Mouse (Mus musculus) heart, adult 2 months (tissue): Measurements from ENCODE around the gene Mknk2. TPM values are rescaled to one million over a fixed set of nuclear protein-coding genes. Genes with fewer than 3 reads are reported as not detected.

Source experiments
- DNase-seq, 2 experiments: peaks; one replicate each; pipeline ENCODE4 v3.0.0; 2021
- H3K27ac ChIP-seq: fragments of 200-600 bp; 2 replicates; pipeline ENCODE4 v1.8.1; 2022
- H3K27me3 ChIP-seq: fragments of 200-500 bp; 2 replicates; pipeline ENCODE4 v1.6.1; 2012; ENCODE audit warnings: mild to moderate bottlenecking, low read length, inconsistent platforms, mixed read lengths; ENCODE audit not compliant: control insufficient read depth, insufficient read depth
- H3K36me3 ChIP-seq: fragments of 200-500 bp; 2 replicates; pipeline ENCODE4 v1.6.1; 2012; ENCODE audit warnings: low read length, inconsistent platforms; ENCODE audit not compliant: control insufficient read depth, insufficient read depth
- H3K4me1 ChIP-seq: fragments of 200-500 bp; 2 replicates; pipeline ENCODE4 v1.6.1; 2011; ENCODE audit warnings: low read length; ENCODE audit not compliant: control insufficient read depth, insufficient read depth
- H3K4me3 ChIP-seq: fragments of 200-600 bp; 2 replicates; pipeline ENCODE4 v1.8.1; 2022
- H3K79me2 ChIP-seq: fragments of 200-500 bp; replicated peaks from 2 replicates; pipeline ENCODE4 v1.6.1; 2012; ENCODE audit warnings: mild to moderate bottlenecking, inconsistent platforms, low read length, moderate library complexity, mixed read lengths; ENCODE audit not compliant: control insufficient read depth, insufficient read depth
- H3K9ac ChIP-seq: fragments of 200-500 bp; 2 replicates; pipeline ENCODE4 v1.6.1; 2012; ENCODE audit warnings: low read depth, mild to moderate bottlenecking, control low read depth, inconsistent platforms, low read length, mixed read lengths
- CTCF ChIP-seq: fragments of 200-600 bp; IDR thresholded peaks from 2 replicates; pipeline ENCODE4 v1.8.1; 2022; ENCODE audit warnings: antibody characterized with exemption, mild to moderate bottlenecking, moderate library complexity
- EP300 ChIP-seq: fragments of 200-500 bp; IDR thresholded peaks from 2 replicates; pipeline ENCODE4 v1.6.1; 2011; ENCODE audit warnings: low read depth, low read length, control low read depth; ENCODE audit not compliant: insufficient read depth
- POLR2A ChIP-seq: fragments of 200-500 bp; IDR thresholded peaks from 2 replicates; pipeline ENCODE4 v1.6.1; 2011; ENCODE audit warnings: mild to moderate bottlenecking, low read depth, low read length, control low read depth; ENCODE audit not compliant: insufficient read depth
- WGBS: fragments of 180-500 bp; shearing (Covaris S2); methylation state at CpG from one replicate; pipeline ENCODE4 v1.1.7; 2018; 5-methylcytosine and 5-hydroxymethylcytosine counted together
- intact Hi-C: fragments of 180-260 bp; cut with DNase I; formaldehyde crosslinking; loops from one replicate; pipeline ENCODE4 v1.15.1; 2025
- polyA plus RNA-seq: library from polyadenylated mRNA; depleted of rRNA; stranded (reverse); fragments of >200 nt; gene quantifications from 2 replicates; pipeline ENCODE4 v1.2.3, GENCODE M21; 2012
- total RNA-seq, 2 experiments: library from RNA; stranded (reverse); gene quantifications; 2 replicates each; pipeline ENCODE4 v1.2.3; 2021

Gene Mknk2
- total and polyA plus RNA-seq, 3 experiments, result 176 to 229 (median 208) TPM

DNA sequence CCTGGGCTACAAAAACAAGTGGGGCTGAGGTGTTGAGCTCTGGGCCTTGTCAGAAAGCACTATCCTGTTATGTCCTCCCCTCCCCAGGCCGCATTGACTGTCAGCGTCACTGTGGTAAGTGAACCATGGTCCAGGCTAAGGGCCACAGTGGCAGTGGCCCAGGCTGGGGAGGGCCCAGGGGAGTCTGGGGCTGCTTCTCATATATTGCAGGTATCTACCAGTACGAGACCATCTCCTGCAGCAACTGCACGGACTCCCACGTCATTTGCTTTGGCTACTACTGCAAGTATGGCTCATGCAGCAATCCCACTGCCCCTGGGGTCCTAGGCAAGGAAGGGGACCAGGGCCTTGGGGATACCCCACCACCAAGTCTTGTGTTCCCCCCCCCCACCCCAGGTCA lies 25.7 kb upstream of the Mknk2 start:
- no peak overlapping the region for H3K4me3 ChIP-seq
- H3K79me2 ChIP-seq, result no peaks in the 10 kb centered on the region
- no peak overlapping the region for H3K9ac ChIP-seq
- intact Hi-C loops, result loop anchor here (2.0 to 5.0 kb wide), 2 partner anchors 37 to 271 kb away; partner anchors contain the start of gene Tcf3
- H3K27ac ChIP-seq, result no peak overlapping the region
- TF ChIP-seq POLR2A, result no peak
- TF ChIP-seq CTCF, result no peak
- no peak for TF ChIP-seq EP300
- no peaks in the 10 kb centered on the region for H3K36me3 ChIP-seq
- H3K4me1 ChIP-seq, result no peaks in the 10 kb centered on the region; the same call in 1 of the 2 replicates
- no peak for DNase-seq
- 93% methylated on average over 5 of the region's 5 CpGs for WGBS
- H3K27me3 ChIP-seq, result no peaks in the 10 kb centered on the region

- no peaks in the 10 kb centered on the region for H3K79me2 ChIP-seq
- H3K27me3 ChIP-seq, result no peaks in the 10 kb centered on the region
- peak overlapping the region; percentile 68 for H3K4me3 ChIP-seq
- peak overlapping the region; percentile 82 for H3K27ac ChIP-seq
- WGBS, result 4% methylated on average over 47 of the region's 47 CpGs
- TF ChIP-seq CTCF (peak; percentile 33), EP300 (peak; percentile 6; the same call in 1 of the 2 replicates), POLR2A (no peak)
- peak; percentile 93 to 96 for DNase-seq
- no peaks in the 10 kb centered on the region; the same call in 1 of the 2 replicates for H3K4me1 ChIP-seq
- peak overlapping the region; percentile 53 for H3K9ac ChIP-seq
- intact Hi-C loops, result loop anchor here (2.0 to 5.0 kb wide), 2 partner anchors 38 to 270 kb away; partner anchors contain the start of gene Tcf3
- no peaks in the 10 kb centered on the region for H3K36me3 ChIP-seq
These were observed 24.9 kb upstream of the Mknk2 start for GRCm38 (mm10) chr10:80702536-80703390.

DNA sequence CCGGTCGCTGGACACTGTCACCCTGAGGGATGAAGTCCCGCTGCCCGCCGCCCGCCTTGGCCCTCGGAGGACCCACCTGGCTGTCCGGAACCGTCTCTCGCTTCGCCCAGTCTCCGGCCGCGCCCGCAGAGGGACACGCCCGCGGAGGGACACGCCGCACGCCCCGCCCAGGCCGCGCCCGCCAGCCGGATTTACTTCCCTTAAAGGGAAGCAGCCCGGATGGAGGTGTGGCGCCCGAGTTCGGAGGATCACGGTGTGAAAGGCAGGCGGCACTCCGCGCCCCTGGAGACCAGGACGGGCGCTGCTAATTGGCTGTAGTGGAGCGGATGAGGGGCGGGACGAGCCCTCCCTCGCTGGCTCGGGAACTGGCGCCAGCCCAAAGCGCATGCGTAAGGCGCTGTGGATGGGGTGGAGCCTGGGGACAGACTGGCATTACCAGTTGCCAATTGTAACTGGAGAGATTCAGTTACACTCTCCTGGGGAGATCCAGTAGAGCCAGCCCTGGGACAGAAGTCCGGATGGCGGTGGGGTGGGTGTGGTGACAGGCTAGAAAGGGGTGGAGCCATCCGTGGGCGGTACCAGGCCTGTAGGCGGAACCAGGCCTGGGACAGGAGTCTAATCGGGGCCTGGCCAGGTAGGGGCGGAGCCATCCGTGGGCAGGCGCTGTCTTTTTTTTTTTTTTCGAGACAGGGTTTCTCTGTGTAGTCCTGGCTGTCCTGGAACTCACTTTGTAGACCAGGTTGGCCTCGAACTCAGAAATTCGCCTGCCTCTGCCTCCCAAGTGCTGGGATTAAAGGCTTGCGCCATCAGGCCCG lies 24.0 kb upstream of the Mknk2 start, which contains the start of the genes Mob3a and Izumo4:
Mob3a (minus strand) TSS at position 257 of the 815 bp plus-strand sequence.
Izumo4 (plus strand) TSS at position 464 of the 815 bp plus-strand sequence.
- TF ChIP-seq EP300, result no peak
- peak; percentile 28 for TF ChIP-seq CTCF
- TF ChIP-seq POLR2A, result peak; percentile 61; the same call in 1 of the 2 replicates
- Histone ChIP-seq H3K79me2 (no peaks in the 10 kb centered on the region), H3K27ac (peak within 1 kb of the TSS; percentile 82), H3K9ac (peak within 1 kb of the TSS; percentile 67), H3K4me1 (no peaks in the 10 kb centered on the region; the same call in 1 of the 2 replicates), H3K36me3 (no peaks in the 10 kb centered on the region), H3K27me3 (no peaks in the 10 kb centered on the region), H3K4me3 (peak within 1 kb of the TSS; percentile 68)
- DNase-seq, result peak; percentile 97 to 100
- WGBS, result 1% methylated on average over 59 of the region's 59 CpGs
- intact Hi-C loops, result loop anchor here (2.0 to 5.0 kb wide), 2 partner anchors 39 to 270 kb away; partner anchors contain the start of gene Tcf3

- Histone ChIP-seq H3K4me3 (no peak overlapping the region), H3K4me1 (peaks cover 3% of the 10 kb centered on the region; the same call in 1 of the 2 replicates), H3K79me2 (no peaks in the 10 kb centered on the region), H3K9ac (no peak overlapping the region), H3K27ac (no peak overlapping the region; the same call in 1 of the 2 replicates), H3K36me3 (no peaks in the 10 kb centered on the region; the same call in 1 of the 2 replicates), H3K27me3 (no peaks in the 10 kb centered on the region)
- TF ChIP-seq POLR2A (no peak), CTCF (no peak)
- WGBS, result 39% methylated on average over 4 of the region's 4 CpGs
- intact Hi-C loops, result loop anchor here (5.0 kb wide), 1 partner anchor 268 kb away; the partner anchor contains the start of gene Tcf3
- no peak for DNase-seq
These were observed 22.8 kb upstream of the Mknk2 start for GRCm38 (mm10) chr10:80700732-80701131.

DNA sequence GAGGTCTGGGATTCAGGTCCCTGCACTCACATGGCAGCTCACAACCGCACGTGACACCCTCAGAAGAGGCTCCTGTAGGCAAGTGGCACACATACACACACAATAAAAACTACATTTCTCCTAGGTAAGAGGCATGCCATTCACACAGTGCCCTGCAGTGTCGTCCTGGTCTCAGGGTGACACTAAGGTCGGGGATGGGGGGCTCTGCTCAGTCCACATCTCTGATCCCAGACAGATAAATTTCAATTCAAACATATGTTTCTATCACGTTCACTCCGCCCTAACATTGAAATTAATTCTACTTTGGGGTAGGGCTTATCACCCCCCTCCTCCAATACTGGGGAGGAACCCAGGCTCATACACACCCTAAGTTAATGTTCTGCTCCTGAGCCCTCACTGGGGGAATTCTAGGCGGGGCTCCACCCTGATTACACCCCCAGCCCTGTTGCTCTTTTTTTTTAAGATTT lies 22.2 kb upstream of the Mknk2 start:
- WGBS, result 82% methylated on average over 7 of the region's 7 CpGs
- DNase-seq, result no peak
- H3K4me3 ChIP-seq, result no peak overlapping the region
- intact Hi-C loops, result loop anchor here (5.0 kb wide), 1 partner anchor 268 kb away; the partner anchor contains the start of gene Tcf3
- H3K27ac ChIP-seq, result no peak overlapping the region
- TF ChIP-seq EP300, result no peak
- no peak for TF ChIP-seq CTCF
- no peak for TF ChIP-seq POLR2A
- H3K9ac ChIP-seq, result no peak overlapping the region
- peaks cover 7% of the 10 kb centered on the region for H3K4me1 ChIP-seq
- no peaks in the 10 kb centered on the region; the same call in 1 of the 2 replicates for H3K36me3 ChIP-seq
- H3K79me2 ChIP-seq, result no peaks in the 10 kb centered on the region
- H3K27me3 ChIP-seq, result no peaks in the 10 kb centered on the region
